Mouse (Mus musculus) erythroid progenitor cell, adult 5-6 weeks (primary cell): ENCODE data around the gene Gm20388. TPM values are rescaled to one million over a fixed set of nuclear protein-coding genes. Genes with fewer than 3 reads are reported as not detected.
A peak's percentile ranks its signal among the peaks of the same experiment; 100 is the strongest.
"Not testable (repeated sequence)": the region's sequence is repeated elsewhere in the genome, so short reads cannot be mapped to it uniquely, and the experiment has no call there.

ENCODE experiments used
- ATAC-seq: replicated peaks from 2 replicates; pipeline ENCODE4 v1.8.0; 2016; ENCODE audit warnings: moderate number of reproducible peaks, mild to moderate bottlenecking, moderate TSS enrichment, inconsistent platforms; ENCODE audit not compliant: poor library complexity, low FRiP score, severe bottlenecking
- total RNA-seq, 2 experiments: library from RNA; stranded (forward) in 1 of 2; stranded (reverse) in 1 of 2; fragments of 150-400 nt in 1 of 2; fragments of 186-747, 209-891 nt in 1 of 2; gene quantifications; 2 replicates each; pipeline versions ENCODE4 v1.2.3 to v1.2.4; 2015 to 2017; ENCODE audit warnings: low replicate concordance in 2 of 2

The Gm20388 gene
- total RNA-seq, 2 experiments from 2014 or later, result 4.2 TPM; not detected in 1

DNA sequence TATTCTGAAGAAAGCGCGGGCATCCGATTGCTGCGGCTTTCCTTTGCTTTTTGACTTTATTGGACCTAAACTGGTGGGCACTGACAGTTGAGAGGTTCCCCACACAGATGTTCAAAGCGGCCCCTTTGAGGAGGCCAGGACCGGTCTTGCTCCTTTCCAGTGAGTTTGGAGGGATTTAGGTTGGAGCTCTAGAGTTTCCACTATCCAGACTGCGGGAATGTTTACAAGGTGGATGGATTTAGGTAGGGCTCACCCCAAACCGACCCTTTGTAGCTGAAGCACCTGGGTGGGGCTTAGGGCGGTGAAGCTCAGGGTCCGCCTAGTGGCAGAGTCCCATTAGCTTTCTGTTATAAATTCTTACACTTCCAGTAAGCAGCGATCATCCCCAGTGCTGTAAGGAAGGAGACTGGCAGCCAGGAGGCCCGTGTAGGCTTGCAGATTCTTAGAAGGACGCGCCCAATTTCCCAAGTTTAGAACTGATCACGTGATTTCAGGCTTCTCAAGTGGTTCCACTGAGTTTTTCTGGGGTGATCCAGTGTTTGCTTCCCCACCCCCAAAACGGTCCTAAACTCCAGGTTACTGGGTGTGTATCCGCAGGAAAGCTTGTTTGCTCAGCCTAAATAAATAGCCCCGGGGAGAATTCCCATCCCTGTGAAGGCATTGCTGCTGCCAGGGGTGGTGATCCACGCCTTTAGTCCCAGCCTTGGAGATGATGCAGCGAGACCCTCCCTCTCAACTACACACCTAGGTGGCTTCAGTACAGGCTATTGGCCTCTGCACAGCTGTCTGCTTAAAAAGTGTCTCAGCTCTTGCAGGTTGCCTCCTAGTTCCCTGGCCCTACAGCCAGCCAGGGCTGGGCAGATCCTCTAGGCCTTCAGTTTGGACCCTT, 1680.8 kb downstream of the Gm20388 start:
- ATAC-seq, result peak; percentile 58

GRCm38 (mm10) chr8:121593293-121593692, 1682.7 kb downstream of the Gm20388 start:
- no peak for ATAC-seq

DNA sequence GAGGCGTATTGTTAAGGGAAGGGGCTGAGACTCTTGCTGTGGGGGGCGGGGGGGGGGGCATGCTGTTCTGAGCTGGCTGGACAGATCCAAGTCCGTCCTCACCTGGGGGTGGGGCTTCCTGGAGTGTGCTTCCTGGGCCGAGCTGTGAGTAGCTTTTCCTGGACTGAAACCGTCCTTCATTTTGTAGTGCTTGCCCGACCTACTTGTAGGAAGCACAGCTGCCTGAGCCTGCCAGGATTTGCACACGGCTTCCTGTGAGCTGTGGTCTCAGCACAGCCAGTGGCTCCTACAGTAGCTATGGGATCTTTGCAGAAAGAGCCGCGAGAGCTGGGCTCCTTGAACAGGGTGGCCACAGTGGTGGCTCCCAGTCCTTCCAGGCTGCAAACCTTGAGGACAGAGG, 1683.3 kb downstream of the Gm20388 start:
- no peak for ATAC-seq

GRCm38 (mm10) chr8:121597492-121597891, 1686.9 kb downstream of the Gm20388 start:
- not testable (repeated sequence) for ATAC-seq

- no peak for ATAC-seq
Measured at GRCm38 (mm10) chr8:121598190-121598589, 1687.5 kb downstream of the Gm20388 start.

DNA sequence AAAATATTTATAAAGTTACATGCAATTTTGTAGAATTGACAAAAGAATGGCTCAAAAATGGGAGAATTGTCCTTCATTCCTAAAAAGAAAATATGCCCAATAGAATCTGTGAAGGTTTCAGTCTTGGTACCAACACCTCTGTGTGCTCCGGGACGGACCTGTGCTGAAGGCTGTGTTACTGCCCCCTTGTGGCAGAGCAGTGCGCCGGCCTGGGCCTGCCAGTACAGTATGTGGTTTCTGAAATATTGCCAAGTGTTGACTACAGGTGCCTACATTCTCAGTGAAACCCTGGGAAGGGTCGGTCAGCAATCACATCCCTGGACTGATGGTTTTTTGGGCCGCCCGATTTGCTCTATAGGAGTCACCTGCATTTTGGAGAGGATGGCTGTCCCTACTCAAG, 1688.3 kb downstream of the Gm20388 start:
- peak; percentile 81 for ATAC-seq

GRCm38 (mm10) chr8:121599842-121600241, 1689.2 kb downstream of the Gm20388 start:
- no peak for ATAC-seq

DNA sequence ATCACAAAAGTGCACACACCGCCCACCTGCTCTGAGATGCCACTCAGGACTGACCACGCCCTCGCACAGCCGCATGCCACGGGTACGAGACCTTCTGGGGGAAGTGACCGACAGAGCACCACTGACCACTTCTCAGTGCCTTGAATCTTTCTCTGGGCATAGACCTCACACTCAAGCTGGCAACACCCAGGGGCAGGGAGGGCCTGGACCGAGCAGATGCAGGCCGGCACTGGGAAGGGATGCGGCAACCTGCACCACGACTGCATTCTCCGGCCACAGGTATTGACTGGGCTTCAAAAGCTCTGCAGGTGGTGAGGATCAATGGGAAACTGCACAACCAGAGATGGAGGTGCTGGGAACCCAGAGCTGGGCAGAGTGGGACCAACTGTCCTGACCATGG, 1691.8 kb downstream of the Gm20388 start:
- ATAC-seq, result no peak

GRCm38 (mm10) chr8:121602860-121603259, 1692.2 kb downstream of the Gm20388 start:
- peak; percentile 41; the same call in 1 of the 2 replicates for ATAC-seq

GRCm38 (mm10) chr8:121603801-121604200, 1693.2 kb downstream of the Gm20388 start:
- ATAC-seq, result no peak

DNA sequence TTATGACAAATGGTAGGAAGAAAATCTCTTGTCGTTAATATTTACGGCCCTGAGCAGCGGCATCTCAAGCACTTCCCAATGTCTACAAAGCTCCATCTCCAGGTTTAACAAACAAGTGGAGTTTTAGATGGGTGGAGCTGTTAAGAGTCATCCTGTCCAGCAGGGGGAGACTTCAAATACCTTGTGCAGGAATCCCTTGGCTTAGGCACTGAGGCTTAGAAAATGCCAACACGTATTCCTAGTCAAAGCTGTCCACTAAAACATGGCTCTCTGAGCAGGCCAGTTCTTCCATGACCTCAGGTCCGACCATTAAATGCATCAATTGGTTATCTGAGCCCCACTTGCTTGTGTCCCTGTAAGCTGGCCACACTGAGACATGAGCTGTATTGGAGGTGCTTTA, 1697.0 kb downstream of the Gm20388 start:
- ATAC-seq, result no peak

DNA sequence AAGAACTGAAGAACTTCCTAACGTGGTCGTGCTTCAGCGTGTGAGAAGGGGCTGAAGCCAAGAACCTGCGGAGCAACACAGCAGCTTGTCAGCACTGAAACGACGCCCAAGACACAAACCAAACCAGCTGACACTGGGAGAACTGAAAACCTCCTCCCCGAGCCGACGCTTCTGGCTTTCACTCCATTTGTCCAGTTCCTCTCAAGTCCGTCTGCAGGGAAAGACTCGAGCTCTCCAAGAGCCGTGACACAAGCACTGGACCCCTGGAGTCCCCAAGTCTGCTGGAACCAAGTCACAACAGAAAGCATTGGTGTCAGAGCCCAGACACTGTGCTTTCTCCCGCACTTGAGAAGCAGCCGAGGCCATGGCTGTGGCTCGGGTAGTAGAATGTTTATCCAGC, 1698.6 kb downstream of the Gm20388 start:
- ATAC-seq, result no peak

DNA sequence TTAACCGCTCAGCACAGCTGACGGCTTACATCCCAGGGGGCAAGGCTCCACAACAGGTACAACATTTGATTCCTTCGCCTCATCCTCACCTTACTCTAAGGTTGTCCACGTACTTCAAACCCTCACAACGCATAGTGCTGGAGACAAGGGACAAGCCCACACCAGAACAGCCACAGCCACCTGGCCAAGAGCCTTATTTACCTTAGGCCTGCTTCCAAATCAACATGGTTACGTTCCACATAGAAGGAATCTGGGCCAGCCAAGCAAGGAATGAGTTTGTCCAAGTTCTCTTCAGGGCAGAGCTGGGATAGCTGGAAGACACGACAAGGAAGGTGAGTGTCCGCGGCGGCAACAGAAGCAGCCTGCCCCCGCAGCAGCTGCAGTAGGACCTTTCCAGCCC, 1699.3 kb downstream of the Gm20388 start:
- ATAC-seq, result no peak

GRCm38 (mm10) chr8:121613419-121613818, 1702.8 kb downstream of the Gm20388 start:
- ATAC-seq, result no peak

- ATAC-seq, result no peak
Measured at GRCm38 (mm10) chr8:121619401-121619995, 1708.9 kb downstream of the Gm20388 start.

DNA sequence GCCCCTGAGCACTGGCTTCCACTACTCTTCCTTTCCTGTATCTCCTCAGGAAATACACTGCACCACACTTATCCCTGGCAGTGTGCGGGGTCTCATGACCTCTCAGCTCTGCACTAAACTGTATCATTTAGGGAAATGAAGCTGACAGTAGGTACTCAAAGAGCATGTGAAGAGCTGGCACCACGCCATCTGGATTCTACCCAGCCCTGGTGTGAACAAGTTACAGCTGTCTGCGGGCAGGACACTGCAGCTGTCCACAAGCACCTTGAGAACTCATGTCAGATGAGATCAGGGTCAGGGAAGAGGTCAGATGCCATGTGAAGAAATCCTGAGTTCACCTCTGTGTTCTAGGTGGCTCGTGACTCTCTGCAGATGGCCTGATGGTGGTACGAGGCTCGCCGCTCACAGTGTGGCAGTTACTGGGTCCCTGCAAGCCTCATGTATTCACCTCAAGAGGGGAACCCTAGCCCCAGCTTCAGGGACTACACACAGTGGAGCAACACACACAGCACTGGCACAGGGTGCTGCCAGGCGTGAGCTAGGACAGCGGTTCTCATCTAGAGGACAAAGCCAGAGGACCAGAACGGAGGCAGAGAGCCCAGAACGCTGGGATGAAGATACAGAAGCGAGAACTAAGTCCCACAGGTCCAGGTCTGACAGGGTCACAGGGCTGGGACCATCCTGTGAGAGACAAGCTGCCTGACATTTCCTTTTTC, 1710.3 kb downstream of the Gm20388 start:
- ATAC-seq, result no peak

DNA sequence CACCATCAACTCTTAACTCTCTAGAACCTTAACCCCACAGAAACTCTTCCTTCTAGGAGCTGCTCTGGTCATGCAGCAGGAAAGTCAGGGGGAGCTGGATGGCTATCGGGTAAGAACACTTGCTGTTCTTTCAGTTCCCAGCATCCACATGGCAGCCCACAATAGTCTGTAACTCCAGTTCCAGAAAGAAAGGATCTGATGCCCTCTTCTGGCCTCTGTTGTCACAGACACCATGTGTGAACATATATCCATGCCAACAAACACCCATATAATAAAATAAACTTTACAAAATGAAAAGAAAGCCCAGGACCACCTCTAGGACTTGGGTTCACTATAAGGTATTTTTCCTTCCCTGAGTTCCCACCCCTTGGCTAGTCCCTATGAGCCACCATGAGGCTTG, 1711.2 kb downstream of the Gm20388 start:
- ATAC-seq, result no peak

- no peak for ATAC-seq
Measured at GRCm38 (mm10) chr8:121623043-121623442, 1712.4 kb downstream of the Gm20388 start.

DNA sequence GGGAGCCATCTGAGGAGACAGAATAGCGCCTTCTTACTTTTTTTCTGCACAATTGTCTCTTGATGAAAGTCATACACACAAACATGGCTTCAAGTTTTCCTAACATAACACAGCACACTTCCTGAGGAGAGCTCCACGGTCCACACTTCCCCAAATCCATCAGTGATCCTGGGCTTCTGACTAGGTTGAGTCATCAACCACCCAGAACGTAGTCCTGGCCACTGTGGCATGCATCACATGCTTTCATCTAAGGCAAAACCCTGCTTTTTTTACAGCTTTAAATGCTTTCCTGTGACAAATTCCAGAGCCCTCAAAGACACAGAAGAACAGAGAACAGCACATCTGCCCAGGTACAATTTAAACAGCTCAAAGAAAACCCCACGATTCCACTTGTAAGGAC, 1718.0 kb downstream of the Gm20388 start:
- ATAC-seq, result no peak

GRCm38 (mm10) chr8:121631645-121632071, 1721.0 kb downstream of the Gm20388 start:
- no peak for ATAC-seq

- ATAC-seq, result no peak
Measured at GRCm38 (mm10) chr8:121632401-121632800, 1721.8 kb downstream of the Gm20388 start.
